Mouse (Mus musculus) spleen, embryonic (tissue): Measurements from ENCODE around the gene Cideb.
"Not testable (repeated sequence)": the region's sequence is repeated elsewhere in the genome, so short reads cannot be mapped to it uniquely, and the experiment has no call there.

Source experiments
- CTCF ChIA-PET: fragments of 350-600 bp; sonication (Branson Sonifier 250); formaldehyde crosslinking; loops from one replicate; lab custom pipeline; 2022; lab: Charles Lee

The Cideb gene

GRCm38 (mm10) chr14:55765696-55766095 lies 7.4 kb upstream of the Cideb start, which contains the start of gene Ltb4r1:
Gene Ltb4r1 (plus strand): TSS chr14:55765962.
- CTCF ChIA-PET: no interaction called here

DNA sequence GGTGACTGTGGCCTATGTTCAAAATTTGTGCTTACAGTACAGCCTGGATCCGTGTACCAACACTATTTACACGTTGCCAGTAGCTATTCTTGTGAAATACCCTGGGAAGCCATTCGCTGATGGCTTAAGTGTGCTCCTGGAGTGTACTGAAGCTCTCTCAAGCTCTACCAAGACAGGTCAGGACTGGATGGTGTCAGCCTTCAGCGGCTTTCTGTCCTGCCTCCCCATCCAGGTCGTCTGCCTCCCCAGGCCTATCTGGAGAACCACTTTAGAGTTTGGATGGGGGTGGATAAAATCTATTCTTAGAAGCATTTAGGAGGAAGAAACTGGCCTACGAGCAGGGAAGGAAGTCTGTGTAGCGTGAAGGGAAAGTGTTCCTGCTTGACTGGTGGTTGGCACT lies 4.9 kb upstream of the Cideb start:
- CTCF ChIA-PET: no interaction called here

DNA sequence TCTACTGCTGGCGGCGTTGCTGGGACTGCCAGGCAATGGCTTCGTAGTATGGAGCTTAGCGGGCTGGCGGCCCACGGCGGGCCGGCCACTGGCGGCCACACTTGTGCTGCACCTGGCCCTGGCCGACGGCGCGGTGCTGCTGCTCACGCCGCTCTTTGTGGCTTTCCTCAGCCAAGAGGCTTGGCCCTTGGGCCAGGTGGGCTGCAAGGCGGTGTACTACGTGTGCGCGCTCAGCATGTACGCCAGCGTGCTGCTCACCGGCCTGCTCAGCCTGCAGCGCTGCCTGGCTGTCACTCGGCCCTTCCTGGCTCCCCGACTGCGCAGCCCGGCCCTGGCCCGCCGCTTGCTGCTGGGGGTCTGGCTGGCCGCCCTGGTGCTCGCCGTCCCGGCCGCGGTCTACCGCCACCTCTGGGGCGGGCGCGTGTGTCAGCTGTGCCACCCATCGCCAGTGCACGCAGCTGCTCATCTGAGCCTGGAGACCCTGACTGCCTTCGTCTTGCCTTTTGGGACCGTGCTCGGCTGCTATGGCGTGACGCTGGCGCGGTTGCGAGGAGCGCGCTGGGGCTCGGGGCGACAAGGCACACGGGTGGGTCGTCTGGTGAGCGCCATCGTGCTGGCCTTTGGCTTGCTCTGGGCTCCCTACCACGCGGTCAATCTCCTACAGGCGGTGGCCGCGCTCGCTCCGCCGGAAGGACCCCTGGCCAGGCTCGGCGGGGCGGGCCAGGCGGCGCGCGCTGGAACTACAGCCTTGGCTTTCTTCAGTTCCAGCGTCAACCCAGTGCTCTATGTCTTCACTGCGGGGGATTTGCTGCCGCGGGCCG lies 4.0 kb upstream of the Cideb start:
- CTCF ChIA-PET: no interaction called here

DNA sequence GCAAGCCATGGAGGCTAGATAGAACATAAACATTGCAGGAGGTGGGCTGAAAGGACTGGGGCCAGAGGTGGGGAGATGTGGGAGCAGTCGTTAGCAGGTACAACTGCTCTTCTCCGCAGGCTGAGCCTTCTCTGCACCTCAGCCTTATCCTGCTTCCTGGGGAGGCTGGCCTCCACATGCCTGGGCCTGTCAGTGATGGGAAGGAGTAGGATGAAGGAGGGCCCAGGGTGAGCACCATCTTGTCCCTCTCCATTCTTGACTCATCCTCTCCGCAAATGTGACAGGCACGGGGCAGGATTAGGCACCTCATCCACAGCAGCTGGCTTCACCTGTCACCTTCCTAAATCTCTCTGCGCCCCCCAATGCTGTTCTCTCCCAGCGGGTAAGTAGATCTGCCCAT lies 2.9 kb upstream of the Cideb start, which contains the start of gene Ltb4r2:
Ltb4r2 (plus strand) TSS at position 266 of the 400 bp plus-strand sequence.
- CTCF ChIA-PET: no interaction called here

- CTCF ChIA-PET: not testable (repeated sequence)
Observed at GRCm38 (mm10) chr14:55760156-55760555, 1.9 kb upstream of the Cideb start.

- CTCF ChIA-PET: no interaction called here
Observed at GRCm38 (mm10) chr14:55757566-55757965, 692 bp downstream of the Cideb start.

DNA sequence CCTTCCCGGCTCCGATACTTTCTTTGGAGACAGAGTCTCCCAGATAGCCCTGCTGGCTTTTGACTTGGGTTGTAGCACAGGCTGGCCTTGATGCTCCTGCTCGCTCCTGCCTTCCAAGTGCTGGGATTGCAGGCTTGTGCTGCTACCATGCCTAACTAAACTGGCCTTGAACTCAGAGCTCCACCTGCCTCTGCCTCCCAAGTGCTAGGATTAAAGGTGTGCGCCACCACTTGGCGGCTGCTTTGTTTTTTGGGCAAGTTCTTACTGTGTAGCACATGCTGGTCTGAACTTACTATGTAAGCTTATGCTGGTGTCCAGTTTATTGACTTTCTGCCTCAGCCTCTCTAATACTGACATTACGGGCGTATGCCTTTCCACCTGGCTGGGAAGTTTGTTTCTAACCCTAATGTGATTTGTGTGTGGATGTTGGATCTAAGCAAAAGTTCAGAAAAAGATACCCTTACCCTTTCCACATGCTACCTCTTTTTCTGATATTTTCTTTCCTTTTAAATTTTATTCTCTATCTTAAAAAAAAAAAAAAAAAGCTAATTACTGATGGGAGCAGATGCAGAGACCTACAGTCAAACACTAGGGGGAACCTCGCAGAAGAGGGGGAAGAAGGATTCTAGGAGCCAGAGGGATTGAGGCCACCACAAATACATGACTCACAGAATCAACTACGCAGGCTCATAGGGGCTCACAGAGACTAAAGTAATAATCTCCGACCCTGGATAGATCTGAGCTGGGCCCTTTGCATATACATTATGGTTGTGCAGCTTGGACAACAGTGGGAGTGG lies 11.0 kb downstream of the Cideb start:
- CTCF ChIA-PET: interaction anchor here (0.5 to 0.6 kb wide), 2 partner anchors 188 to 1234 kb away, joined by 3 to 4 read pairs; no protein-coding TSS in a partner anchor

DNA sequence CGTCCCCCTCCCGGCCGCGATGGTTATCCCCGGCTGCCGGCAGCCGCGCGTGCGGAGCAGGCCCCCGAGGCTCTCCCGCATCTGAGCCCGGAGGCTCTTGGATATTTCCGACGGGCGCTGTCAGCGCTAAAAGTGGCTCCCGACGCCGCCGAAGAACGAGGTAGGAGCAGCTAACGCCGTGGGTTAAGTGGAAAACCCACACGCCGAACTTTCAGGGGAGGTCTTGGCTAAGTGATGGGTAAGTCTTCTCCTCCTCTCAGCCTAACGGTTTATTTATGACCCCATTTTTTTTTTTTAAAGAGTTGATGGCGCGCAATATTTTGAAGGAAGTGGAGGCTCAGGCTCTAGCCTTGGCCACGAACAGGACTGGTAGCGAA lies 12.4 kb downstream of the Cideb start:
- CTCF ChIA-PET: interaction anchor here (0.9 kb wide), 1 partner anchor 101 kb away, joined by 6 read pairs; no protein-coding TSS in a partner anchor

- CTCF ChIA-PET: interaction anchor here (0.6 to 0.9 kb wide), 2 partner anchors 101 to 111 kb away, joined by 3 to 6 read pairs; no protein-coding TSS in a partner anchor
Observed at GRCm38 (mm10) chr14:55745180-55745860, 12.9 kb downstream of the Cideb start, which contains the start of the genes Dhrs1 and Nop9. Gene Dhrs1 (minus strand): TSS chr14:55745690. Gene Nop9 (plus strand): TSS chr14:55745693.

GRCm38 (mm10) chr14:55743711-55744110 lies 14.5 kb downstream of the Cideb start:
- CTCF ChIA-PET: interaction anchor here (0.6 to 1.0 kb wide), 3 partner anchors 20 to 58 kb away, joined by 3 to 14 read pairs (median 4); no protein-coding TSS in a partner anchor

DNA sequence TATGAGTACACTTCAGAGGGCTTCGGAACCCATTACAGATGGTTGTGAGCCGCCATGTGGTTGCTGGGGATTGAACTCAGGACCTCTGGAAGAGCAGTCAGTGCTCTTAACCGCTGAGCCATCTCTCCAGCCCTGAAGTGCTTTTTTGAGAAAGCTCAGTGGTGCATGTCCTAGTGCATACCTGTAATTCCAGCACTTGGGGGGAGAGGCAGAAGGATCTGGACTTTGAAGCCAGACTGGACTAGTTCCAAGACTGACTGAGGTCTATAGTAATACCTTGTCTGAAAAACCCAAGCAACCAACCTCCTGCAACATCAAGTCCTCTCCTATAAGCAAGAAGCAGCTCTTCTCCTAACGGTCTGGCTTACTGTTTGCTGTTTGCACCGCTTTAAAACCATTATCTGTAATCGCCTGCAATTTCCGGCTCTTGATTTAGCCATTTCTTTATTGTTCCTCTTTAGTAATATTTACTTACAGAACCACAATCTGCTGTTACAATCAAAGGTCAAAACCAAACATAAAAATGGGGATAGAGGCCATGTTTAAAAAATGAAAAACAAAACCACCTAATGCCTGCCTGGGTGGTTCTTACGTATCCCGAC lies 21.1 kb downstream of the Cideb start:
- CTCF ChIA-PET: no interaction called here

- CTCF ChIA-PET: no interaction called here
Observed at GRCm38 (mm10) chr14:55735758-55736157, 22.5 kb downstream of the Cideb start.

DNA sequence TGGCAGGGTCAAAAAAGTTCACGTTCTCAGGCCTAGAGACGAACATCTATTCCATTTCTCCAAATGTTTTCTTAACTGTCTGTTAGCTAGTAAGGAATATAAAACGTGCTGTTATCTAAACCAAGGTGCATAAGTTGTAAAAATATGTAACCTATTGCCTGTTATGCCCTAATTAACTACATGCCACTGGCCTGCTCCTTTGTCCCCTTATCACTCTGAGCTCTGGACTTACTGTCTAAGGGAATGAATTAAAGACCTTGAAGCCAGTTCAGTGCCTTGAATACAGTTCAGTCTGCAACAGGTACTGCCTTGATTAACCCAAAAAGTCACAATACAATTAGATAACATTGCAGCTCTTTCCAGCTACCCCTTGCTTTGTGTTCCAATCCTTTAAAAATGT lies 22.9 kb downstream of the Cideb start:
- CTCF ChIA-PET: no interaction called here

DNA sequence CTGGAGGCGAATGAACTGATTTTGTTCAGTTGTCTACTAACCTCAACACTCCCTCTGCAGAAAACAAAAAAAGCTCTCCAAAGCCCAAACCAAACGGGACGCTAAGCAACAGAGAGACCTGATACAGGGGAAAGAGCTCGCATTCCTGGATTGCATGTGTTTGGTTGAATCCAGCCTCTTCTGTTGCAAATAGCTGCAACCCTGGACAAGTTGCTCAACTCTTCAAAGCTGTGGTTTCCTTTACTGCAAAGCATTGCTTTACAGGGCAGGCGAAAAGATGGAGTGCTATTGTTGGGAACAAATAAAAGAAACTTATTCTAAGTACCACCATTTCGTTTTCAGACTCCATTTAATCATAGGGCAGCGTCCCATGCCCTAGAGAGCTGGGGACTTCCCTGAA lies 23.4 kb downstream of the Cideb start:
- CTCF ChIA-PET: no interaction called here

- CTCF ChIA-PET: no interaction called here
Observed at GRCm38 (mm10) chr14:55733889-55734288, 24.4 kb downstream of the Cideb start.

GRCm38 (mm10) chr14:55730531-55731032 lies 27.7 kb downstream of the Cideb start:
- CTCF ChIA-PET: interaction anchor here (1.1 kb wide), 1 partner anchor 10 kb away, joined by 3 read pairs; no protein-coding TSS in a partner anchor

GRCm38 (mm10) chr14:55730116-55730515 lies 28.1 kb downstream of the Cideb start:
- CTCF ChIA-PET: interaction anchor here (1.1 kb wide), 1 partner anchor 9 kb away, joined by 3 read pairs; no protein-coding TSS in a partner anchor

DNA sequence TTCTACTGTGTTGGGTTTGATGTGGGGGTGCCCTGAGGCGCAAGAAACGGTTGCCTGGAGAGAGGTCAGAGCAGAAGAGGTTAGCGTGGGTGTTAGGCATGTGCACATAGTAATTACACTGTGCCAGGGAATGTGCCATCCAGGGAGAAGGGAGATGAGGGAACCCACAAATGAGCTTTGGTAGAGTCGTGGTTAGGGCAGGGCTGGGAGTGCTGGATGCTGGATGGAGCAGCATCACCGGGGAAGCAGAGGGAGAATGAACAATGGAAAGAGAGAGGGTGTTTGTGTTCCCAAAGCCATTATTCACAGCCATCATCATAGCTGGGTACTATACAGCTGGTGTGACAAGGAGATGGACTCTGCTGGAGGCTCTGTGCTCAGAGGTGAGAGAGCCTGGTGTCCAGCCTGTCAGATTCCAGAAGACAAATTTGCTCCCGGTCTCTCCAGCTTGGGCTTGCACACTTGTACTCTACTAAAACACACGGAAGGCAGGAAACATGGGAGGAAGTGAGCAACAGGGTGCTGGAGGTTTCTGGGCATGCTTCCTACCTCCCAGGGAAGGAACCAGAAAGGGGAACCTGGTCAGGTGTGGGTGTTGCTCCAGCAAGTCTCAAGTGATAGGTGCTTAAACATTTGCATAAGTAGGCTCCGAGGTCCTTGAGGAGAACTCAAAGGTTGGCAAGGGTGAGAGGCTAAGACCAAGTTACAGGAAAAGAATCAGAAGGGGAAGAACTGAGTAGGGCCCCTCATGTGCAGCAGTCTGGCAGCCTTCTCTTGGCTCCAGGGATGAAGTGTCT lies 30.2 kb downstream of the Cideb start:
- CTCF ChIA-PET: no interaction called here

DNA sequence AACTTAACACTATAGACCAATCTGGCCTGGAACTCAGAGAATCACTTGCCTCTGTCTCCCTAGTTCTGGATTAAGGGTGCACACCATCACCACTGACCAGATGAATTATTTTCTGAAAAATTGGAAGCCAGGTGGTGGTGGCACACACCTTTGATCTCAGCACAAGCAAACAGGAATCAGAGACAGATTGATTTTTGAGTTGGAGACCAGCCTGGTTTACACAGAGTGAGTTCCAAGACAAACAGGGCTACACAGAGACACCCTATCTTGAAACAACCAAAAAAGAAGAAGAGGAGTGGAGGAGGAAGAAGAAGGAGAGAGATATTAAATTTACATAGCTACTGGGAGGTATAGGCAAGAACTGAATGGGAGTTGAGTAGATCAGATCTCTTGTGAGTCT lies 32.0 kb downstream of the Cideb start:
- CTCF ChIA-PET: no interaction called here

DNA sequence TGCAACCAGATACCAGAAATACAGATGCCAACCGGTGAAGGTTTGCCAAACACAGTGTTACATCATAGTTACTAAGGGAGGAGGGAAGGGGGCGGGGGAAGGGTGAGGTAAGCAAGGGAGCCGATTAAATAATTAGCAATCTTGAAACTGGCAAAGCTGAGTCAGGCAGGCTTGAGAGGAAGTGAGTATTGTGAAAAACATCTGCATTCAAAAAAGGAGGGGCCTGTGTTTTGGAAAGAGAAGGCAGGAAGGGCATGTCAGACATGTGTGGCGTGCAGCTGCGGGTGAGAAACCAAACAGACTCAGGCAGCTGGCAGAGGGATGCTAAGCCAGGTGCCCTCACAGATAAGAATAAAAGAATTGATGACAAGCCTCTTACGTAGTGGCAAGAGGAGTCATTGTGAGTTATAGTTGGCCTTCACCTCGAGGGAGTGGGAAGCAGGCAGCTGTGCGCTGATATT lies 33.8 kb downstream of the Cideb start:
- CTCF ChIA-PET: interaction anchor here (1.0 kb wide), 1 partner anchor 19 kb away, joined by 4 read pairs; no protein-coding TSS in a partner anchor
